Mouse (Mus musculus): ENCODE measurements at regions not wholly inside any gene's neighbourhood (a gene's known extent, or its start where the extent isn't known, plus 50 kb on each side); places are given as distances from the start of the nearest gene placed in this dataset.

DNA sequence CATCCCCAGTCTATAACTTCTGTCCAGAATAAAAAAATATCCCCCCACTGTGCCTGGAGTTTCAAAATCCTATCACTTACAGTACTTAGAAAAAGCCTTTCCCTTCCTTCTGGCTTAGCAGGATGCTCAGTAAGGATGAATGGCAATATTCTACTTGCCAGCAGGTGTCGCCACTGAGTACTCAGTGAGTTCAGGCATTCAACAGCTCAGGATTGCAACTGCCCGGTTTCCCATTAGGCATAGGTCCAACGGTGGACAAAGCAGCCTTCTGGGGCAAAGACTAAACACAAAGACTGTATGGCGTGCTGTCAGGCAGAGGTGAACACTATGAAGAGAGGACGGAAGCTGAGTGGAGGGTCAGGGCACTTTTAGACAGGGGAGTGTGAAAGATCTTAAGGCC is 224.3 kb upstream of the 4930535I16Rik start:
- in situ Hi-C loops (cut with MboI; ENCODE audit: low pct_ligation_motif_present, low pct_unique_long_range_greater_than_20kb, low sequenced_read_pairs) = loop anchor here (25.0 kb wide), 1 partner anchor 180 kb away; no protein-coding TSS in a partner anchor
- Histone ChIP-seq H3K4me3 (replicated peaks in 1 of 3; ENCODE audit: low read depth in 2 of 3, low read length in 2 of 3, poor library complexity in 1 of 3) (no peak overlapping the region), H3K36me3 (replicated peaks in 1 of 2; ENCODE audit: control insufficient read depth in 1 of 2, insufficient read depth in 1 of 2, low read length in 1 of 2) (no peaks in the 10 kb centered on the region), H3K9me3 (replicated peaks; ENCODE audit: low read length) (peaks cover 2% of the 10 kb centered on the region), H3K27ac (ENCODE audit: insufficient read depth, low read depth) (no peak overlapping the region), H3K9ac (ENCODE audit: insufficient read depth, low read depth) (no peak overlapping the region), H3K4me1 (ENCODE audit: control insufficient read depth in 1 of 2, insufficient read depth in 2 of 2) (no peaks in the 10 kb centered on the region), H3K27me3 (replicated peaks) (peaks cover 79% of the 10 kb centered on the region), H3K79me2 (replicated peaks; ENCODE audit: control insufficient read depth, extremely low read depth, insufficient read depth, poor library complexity, severe bottlenecking) (no peaks in the 10 kb centered on the region), H3K4me2 (ENCODE audit: insufficient read depth, low read depth, poor library complexity, severe bottlenecking) (peak overlapping the region; percentile 11; the same call in 1 of the 2 replicates)
- DNase-seq (ENCODE audit: extremely low read depth) = peak; percentile 63
- TF ChIP-seq KAT2A (IDR thresholded peaks at IDR 0.05; ENCODE audit: insufficient replicate concordance, low read length) = no peak
- peak; percentile 66 for TF ChIP-seq SMC3 (IDR thresholded peaks at IDR 0.05; ENCODE audit: low read depth, low read length)
- peak; percentile 43 for TF ChIP-seq RAD21 (IDR thresholded peaks at IDR 0.05; ENCODE audit: low read depth, low read length)
- TF ChIP-seq MEF2A (IDR thresholded peaks at IDR 0.05; ENCODE audit: borderline replicate concordance, low read depth, low read length) = no peak
- peak; percentile 76 to 86 for TF ChIP-seq CTCF (conservative IDR thresholded peaks at IDR 0.05 in 1 of 2, IDR thresholded peaks at IDR 0.05 in 1 of 2; ENCODE audit: low read depth in 2 of 2, low read length in 2 of 2)
- dilution Hi-C loops (cut with MboI; ENCODE audit: extremely low pct_ligation_motif_present, extremely low pct_unique_long_range_greater_than_20kb, low sequenced_read_pairs) = no loop called here

DNA sequence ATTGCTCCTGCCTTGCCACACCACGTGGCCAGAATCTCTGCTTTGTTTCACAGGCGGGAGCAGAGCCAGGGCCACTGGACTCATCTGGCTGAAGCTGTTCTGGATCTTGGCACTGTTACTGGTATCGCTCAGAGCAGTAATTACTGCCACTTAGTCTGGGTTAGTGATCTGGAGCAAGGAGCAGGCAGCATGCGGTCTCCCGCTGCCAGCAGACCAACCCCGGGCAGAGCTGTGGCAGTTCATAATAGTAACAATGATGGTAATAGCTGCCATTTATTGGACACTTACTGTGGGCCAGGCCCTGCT is 217.3 kb upstream of the 4930535I16Rik start:
- H3K4me1 ChIP-seq (ENCODE audit: control insufficient read depth in 1 of 2, insufficient read depth in 2 of 2) = peaks cover 0 to 3% of the 10 kb centered on the region in 2 experiments; a peak in 1 of 4 replicates
- H3K9ac ChIP-seq (ENCODE audit: insufficient read depth, low read depth) = no peak overlapping the region
- no peak for TF ChIP-seq ZNF384 (IDR thresholded peaks at IDR 0.05; ENCODE audit: low read depth, low read length)
- TF ChIP-seq HCFC1 (IDR thresholded peaks at IDR 0.05; ENCODE audit: low read depth, low read length) = no peak
- no peak for TF ChIP-seq MAX (IDR thresholded peaks at IDR 0.05; ENCODE audit: low read length)
- no peak for TF ChIP-seq UBTF (IDR thresholded peaks at IDR 0.05; ENCODE audit: low read depth, low read length)
- TF ChIP-seq JUN (IDR thresholded peaks at IDR 0.05; ENCODE audit: insufficient read depth, low read depth, low read length) = no peak
- no peaks in the 10 kb centered on the region for H3K79me2 ChIP-seq (replicated peaks; ENCODE audit: control insufficient read depth, extremely low read depth, insufficient read depth, poor library complexity, severe bottlenecking)
- H3K27ac ChIP-seq (ENCODE audit: insufficient read depth, low read depth) = no peak overlapping the region
- DNase-seq (ENCODE audit: extremely low read depth) = no peak
- in situ Hi-C loops (cut with MboI; ENCODE audit: low pct_ligation_motif_present, low pct_unique_long_range_greater_than_20kb, low sequenced_read_pairs) (loop anchor here (25.0 kb wide), 1 partner anchor 173 kb away; no protein-coding TSS in a partner anchor), dilution Hi-C loops (cut with MboI; ENCODE audit: extremely low pct_ligation_motif_present, extremely low pct_unique_long_range_greater_than_20kb, low sequenced_read_pairs) (no loop called here)
- no peak overlapping the region for H3K4me3 ChIP-seq (replicated peaks in 1 of 3; ENCODE audit: low read depth in 2 of 3, low read length in 2 of 3, poor library complexity in 1 of 3)
- H3K4me2 ChIP-seq (ENCODE audit: insufficient read depth, low read depth, poor library complexity, severe bottlenecking) = no peak overlapping the region
- peaks cover 2% of the 10 kb centered on the region for H3K9me3 ChIP-seq (replicated peaks; ENCODE audit: low read length)
- peaks cover 82% of the 10 kb centered on the region for H3K27me3 ChIP-seq (replicated peaks)
- no peaks in the 10 kb centered on the region for H3K36me3 ChIP-seq (replicated peaks in 1 of 2; ENCODE audit: control insufficient read depth in 1 of 2, insufficient read depth in 1 of 2, low read length in 1 of 2)

DNA sequence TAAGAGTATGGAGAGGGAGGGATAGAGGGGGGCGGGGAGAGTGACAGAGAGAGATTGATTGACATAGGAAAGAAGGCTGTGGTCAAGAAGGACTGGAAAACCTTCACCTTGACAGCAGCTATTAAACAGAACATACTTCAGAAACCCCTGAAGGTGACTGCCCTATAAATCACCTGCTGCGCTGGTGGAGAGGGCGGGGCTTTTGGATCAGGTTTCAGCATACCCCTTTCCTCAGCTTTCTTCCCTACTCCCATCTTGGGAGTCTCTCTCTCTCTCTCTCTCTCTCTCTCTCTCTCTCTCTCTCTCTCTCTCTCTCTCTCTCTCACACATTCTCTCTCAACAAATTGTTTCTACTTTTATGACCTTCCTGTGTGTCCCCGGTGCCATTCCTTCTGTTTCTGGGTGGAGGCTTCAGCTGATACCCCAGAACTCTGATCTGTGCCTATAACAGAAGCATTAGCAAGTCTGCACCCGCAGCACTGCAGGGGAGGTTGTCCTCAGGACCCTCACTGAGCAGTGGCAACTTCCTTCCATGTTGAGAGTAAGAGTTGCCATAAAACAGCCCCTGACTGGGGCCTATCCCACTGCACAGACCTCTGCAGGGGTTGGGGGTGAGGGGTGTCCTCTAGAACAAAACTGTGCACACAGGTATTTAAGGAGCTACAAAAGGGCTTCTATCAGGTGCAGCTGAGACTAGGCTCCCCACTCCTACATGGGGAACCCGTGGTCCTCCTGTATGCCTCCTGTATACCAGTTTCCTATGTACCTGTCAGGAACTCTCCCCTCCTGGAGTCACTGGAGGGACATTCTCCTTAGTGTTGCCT is 216.7 kb upstream of the 4930535I16Rik start:
- dilution Hi-C loops (cut with MboI; ENCODE audit: extremely low pct_ligation_motif_present, extremely low pct_unique_long_range_greater_than_20kb, low sequenced_read_pairs) (no loop called here), in situ Hi-C loops (cut with MboI; ENCODE audit: low pct_ligation_motif_present, low pct_unique_long_range_greater_than_20kb, low sequenced_read_pairs) (loop anchor here (25.0 kb wide), 1 partner anchor 172 kb away; no protein-coding TSS in a partner anchor)
- Histone ChIP-seq H3K27ac (ENCODE audit: insufficient read depth, low read depth) (no peak overlapping the region), H3K9ac (ENCODE audit: insufficient read depth, low read depth) (no peak overlapping the region), H3K4me2 (ENCODE audit: insufficient read depth, low read depth, poor library complexity, severe bottlenecking) (no peak overlapping the region), H3K9me3 (replicated peaks; ENCODE audit: low read length) (peaks cover 2% of the 10 kb centered on the region), H3K4me1 (ENCODE audit: control insufficient read depth in 1 of 2, insufficient read depth in 2 of 2) (peaks cover 0 to 3% of the 10 kb centered on the region in 2 experiments; a peak in 1 of 4 replicates), H3K4me3 (replicated peaks in 1 of 3; ENCODE audit: low read depth in 2 of 3, low read length in 2 of 3, poor library complexity in 1 of 3) (no peak overlapping the region), H3K79me2 (replicated peaks; ENCODE audit: control insufficient read depth, extremely low read depth, insufficient read depth, poor library complexity, severe bottlenecking) (no peaks in the 10 kb centered on the region), H3K27me3 (replicated peaks) (peaks cover 78% of the 10 kb centered on the region), H3K36me3 (replicated peaks in 1 of 2; ENCODE audit: control insufficient read depth in 1 of 2, insufficient read depth in 1 of 2, low read length in 1 of 2) (no peaks in the 10 kb centered on the region)
- TF ChIP-seq SMC3 (IDR thresholded peaks at IDR 0.05; ENCODE audit: low read depth, low read length) (no peak), E2F4 (IDR thresholded peaks at IDR 0.05; ENCODE audit: insufficient replicate concordance, low read depth, low read length) (no peak), USF1 (IDR thresholded peaks at IDR 0.05; ENCODE audit: low read depth, low read length) (no peak), MAFK (IDR thresholded peaks at IDR 0.05; ENCODE audit: insufficient replicate concordance, low read length) (no peak), POLR2AphosphoS2 (IDR thresholded peaks at IDR 0.05; ENCODE audit: low read depth, low read length) (no peak), ZKSCAN1 (IDR thresholded peaks at IDR 0.05; ENCODE audit: borderline replicate concordance, low read depth, low read length) (no peak), MXI1 (IDR thresholded peaks at IDR 0.05; ENCODE audit: low read depth, low read length) (no peak), ZC3H11A (IDR thresholded peaks at IDR 0.05; ENCODE audit: low read depth, low read length) (no peak), JUN (IDR thresholded peaks at IDR 0.05; ENCODE audit: insufficient read depth, low read depth, low read length) (no peak), TBP (conservative IDR thresholded peaks at IDR 0.05; ENCODE audit: low read depth, low read length) (no peak), ELF1 (IDR thresholded peaks at IDR 0.05; ENCODE audit: low read depth, low read length) (no peak), ZNF384 (IDR thresholded peaks at IDR 0.05; ENCODE audit: low read depth, low read length) (no peak), IRF4 (IDR thresholded peaks at IDR 0.05; ENCODE audit: low read depth, low read length) (no peak), CHD1 (IDR thresholded peaks at IDR 0.05; ENCODE audit: low read depth, low read length) (no peak), USF2 (conservative IDR thresholded peaks at IDR 0.05; ENCODE audit: low read depth, low read length) (no peak), CHD2 (IDR thresholded peaks at IDR 0.05; ENCODE audit: low read length) (no peak), MAX (IDR thresholded peaks at IDR 0.05; ENCODE audit: low read length) (no peak), UBTF (IDR thresholded peaks at IDR 0.05; ENCODE audit: low read depth, low read length) (no peak), POLR2A (IDR thresholded peaks at IDR 0.05; ENCODE audit: low read depth, low read length) (no peak)
- no peak for DNase-seq (ENCODE audit: extremely low read depth)

Data from CH12.LX (cell line).